Mouse (Mus musculus): ENCODE data around the gene Noxo1. TPM values are rescaled to one million over a fixed set of nuclear protein-coding genes. Genes with fewer than 3 reads are reported as not detected.

Noxo1 gene
- polyA plus RNA-seq, 1 experiment from 2014 or later, result 1.0 TPM

DNA sequence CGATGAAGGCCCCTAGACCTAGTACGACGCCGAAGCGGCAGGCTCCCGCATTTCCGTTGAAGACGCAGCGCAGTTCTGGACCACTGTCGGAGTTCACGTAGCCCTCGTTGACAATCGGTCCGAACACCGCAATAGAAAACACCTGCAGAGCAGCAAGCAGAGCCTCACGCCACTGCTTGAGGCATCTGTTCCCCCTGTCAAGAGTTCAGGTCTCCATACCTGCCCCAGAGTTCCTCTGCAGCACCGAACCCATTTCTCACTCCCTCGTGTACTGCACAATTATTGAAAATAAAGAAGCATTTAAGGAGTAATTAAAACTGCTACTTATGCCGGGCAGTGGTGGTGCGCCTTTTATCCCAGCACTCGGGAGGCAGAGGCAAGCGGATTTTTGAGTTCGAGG lies 8.4 kb upstream of the Noxo1 start:
- H3K27me3 ChIP-seq (ENCODE audit: low read depth, poor library complexity, severe bottlenecking), result peaks cover 67% of the 10 kb centered on the region
- DNase-seq (ENCODE audit: low spot score), result no peak
- 20% methylated on average over 23 of the region's 23 CpGs for WGBS
- H3K4me1 ChIP-seq, result peaks cover 31% of the 10 kb centered on the region
- no peaks in the 10 kb centered on the region for H3K9me3 ChIP-seq (replicated peaks)
- peak overlapping the region; percentile 44 for H3K4me3 ChIP-seq
- H3K27ac ChIP-seq (replicated peaks), result 0 out of 2 replicates have a peak overlapping the region, but pooled peaks have one; percentile 4
- H3K36me3 ChIP-seq, result peaks cover 8% of the 10 kb centered on the region

DNA sequence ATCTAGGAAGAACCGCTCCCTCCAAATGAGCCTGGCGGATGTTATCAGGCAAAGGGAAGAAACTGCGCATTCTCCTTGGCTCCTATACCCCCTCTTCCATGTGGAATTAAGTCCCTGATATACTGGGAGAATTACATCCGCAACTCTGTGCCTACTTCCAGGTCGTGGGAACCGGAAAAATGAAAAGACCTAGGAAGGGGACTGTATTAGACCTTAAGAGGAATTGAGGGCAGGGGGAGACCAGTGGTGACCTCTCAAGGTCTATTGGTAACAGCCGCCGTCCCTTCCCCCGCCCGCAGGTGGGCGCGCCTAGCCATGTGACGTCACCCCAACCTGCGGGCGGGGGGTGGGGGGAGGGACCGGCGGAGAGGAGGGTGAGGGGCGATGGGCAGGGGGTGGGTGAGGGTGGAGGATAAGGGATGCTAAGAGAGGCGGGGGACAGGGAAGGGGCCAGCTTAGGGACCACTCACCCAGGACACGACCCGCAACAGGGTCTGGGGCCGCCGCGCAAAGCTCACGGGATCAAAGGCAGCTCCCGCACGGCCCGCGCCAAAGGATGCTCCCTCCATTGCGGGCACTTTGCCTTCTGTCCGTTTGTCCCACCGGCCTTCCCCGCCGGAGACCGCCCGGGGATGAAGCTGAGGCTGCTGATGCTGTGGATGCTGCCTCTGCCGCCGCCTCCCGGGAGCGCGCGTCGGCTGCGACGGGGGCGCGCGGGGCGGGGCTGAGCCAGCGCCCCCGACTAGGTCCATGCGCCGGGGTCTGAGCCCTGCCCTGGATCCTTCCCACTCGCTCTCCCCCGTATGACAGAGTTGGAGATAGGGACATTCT lies 6.6 kb upstream of the Noxo1 start, which contains the start of gene Syngr3:
Gene Syngr3, minus strand, starts transcription at position 705 of the 831 bp plus-strand sequence.
- Histone ChIP-seq H3K27me3 (ENCODE audit: low read depth, poor library complexity, severe bottlenecking) (peaks cover 68% of the 10 kb centered on the region), H3K4me1 (peaks cover 36% of the 10 kb centered on the region), H3K4me3 (peak within 1 kb of the TSS; percentile 81), H3K9me3 (replicated peaks) (no peaks in the 10 kb centered on the region), H3K36me3 (peaks cover 23% of the 10 kb centered on the region), H3K27ac (replicated peaks) (peak within 1 kb of the TSS; percentile 80)
- under 1% methylated on average over 55 of the region's 55 CpGs for WGBS
- DNase-seq (ENCODE audit: low spot score), result peak; percentile 55

DNA sequence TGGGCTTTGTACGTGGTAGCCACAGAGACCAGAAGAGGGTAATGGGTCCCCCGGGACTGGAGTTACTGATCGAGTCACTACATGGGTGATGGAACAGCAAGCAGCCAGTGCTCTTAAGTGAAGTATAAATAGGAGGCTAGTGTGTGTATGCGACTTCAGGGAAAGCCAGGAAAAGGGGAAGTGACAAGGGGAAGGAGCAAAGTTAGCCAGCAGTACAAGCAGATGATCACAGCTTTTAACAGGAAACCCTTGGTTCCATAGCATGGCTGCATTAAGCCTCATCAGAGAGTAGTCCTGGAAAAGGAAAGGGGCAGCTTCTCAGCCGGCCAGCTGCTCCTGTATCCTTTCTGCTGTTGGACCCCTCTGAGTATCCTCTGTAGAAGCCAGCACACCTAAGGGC lies 3.6 kb upstream of the Noxo1 start:
- DNase-seq (ENCODE audit: low spot score), result no peak
- peaks cover 23% of the 10 kb centered on the region for H3K36me3 ChIP-seq
- H3K4me3 ChIP-seq, result no peak overlapping the region; the same call in 1 of the 2 replicates
- no peaks in the 10 kb centered on the region for H3K9me3 ChIP-seq (replicated peaks)
- peaks cover 50% of the 10 kb centered on the region for H3K27me3 ChIP-seq (ENCODE audit: low read depth, poor library complexity, severe bottlenecking)
- peaks cover 50% of the 10 kb centered on the region for H3K4me1 ChIP-seq
- 91% methylated on average over 5 of the region's 5 CpGs for WGBS
- no peak overlapping the region for H3K27ac ChIP-seq (replicated peaks)

DNA sequence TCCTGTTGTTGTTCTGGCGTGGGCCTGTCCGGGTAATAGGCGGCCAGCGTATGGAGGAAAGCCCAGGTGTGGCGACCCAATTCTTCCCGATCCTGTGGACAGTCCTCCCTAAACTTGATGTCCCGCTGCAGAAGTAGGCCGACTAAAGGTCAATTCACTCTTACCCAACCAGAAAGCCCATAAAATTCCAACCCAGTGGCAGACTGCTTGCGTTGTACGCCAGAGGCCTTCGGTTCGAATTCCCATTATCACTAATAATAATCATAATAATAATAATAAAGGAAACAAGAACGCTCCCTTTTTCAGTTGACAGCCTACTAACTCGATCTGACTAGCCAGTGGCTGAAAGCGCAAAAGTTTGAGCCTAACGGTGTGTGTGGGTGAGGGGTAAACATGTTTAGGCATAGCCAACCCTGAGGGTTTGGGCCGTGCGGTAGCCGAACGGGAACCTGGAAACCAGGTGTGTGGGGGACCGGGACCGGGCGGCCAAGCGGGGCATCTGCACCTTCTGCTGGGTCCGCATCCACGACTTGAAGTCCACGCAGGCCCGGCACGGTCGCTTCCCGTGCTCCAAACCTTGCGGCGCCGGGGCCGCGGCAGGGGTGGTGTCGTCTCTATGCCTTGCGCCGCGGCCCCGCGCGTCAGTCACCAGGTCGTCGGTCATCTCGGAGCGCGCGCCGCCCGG lies 566 bp upstream of the Noxo1 start:
- DNase-seq (ENCODE audit: low spot score), result no peak
- WGBS, result 8% methylated on average over 51 of the region's 51 CpGs
- Histone ChIP-seq H3K9me3 (replicated peaks) (no peaks in the 10 kb centered on the region), H3K27me3 (ENCODE audit: low read depth, poor library complexity, severe bottlenecking) (peaks cover 23% of the 10 kb centered on the region), H3K27ac (replicated peaks) (peak overlapping the region; percentile 92), H3K4me3 (peak overlapping the region; percentile 88), H3K36me3 (peaks cover 35% of the 10 kb centered on the region), H3K4me1 (peaks cover 31% of the 10 kb centered on the region)

DNA sequence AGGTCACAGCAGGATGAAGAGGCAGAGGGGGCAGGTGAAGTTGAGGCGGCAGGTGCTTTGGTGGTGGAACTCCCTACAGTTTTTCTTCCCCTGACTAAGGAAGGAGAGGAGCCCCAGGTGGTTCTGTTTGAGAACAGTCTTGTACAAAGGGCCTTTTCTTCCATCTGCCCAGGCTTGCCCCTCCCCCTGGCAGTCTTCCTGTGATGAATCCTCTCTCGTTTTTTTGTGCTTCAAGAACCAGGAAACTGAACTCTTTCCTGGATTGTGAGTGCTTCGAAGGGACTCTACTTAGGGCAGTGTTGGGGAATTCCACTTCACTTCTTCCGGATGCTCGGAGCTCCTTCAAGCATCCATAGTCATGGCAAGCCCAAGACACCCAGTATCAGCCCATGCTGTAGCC lies 2.0 kb downstream of the Noxo1 start:
- Histone ChIP-seq H3K27ac (replicated peaks) (no peak overlapping the region), H3K27me3 (ENCODE audit: low read depth, poor library complexity, severe bottlenecking) (peaks cover 3% of the 10 kb centered on the region; the same call in 1 of the 2 replicates), H3K4me1 (peaks cover 31% of the 10 kb centered on the region), H3K36me3 (peaks cover 48% of the 10 kb centered on the region), H3K9me3 (replicated peaks) (no peaks in the 10 kb centered on the region), H3K4me3 (no peak overlapping the region)
- DNase-seq (ENCODE audit: low spot score), result no peak
- 20% methylated on average over 5 of the region's 5 CpGs for WGBS

DNA sequence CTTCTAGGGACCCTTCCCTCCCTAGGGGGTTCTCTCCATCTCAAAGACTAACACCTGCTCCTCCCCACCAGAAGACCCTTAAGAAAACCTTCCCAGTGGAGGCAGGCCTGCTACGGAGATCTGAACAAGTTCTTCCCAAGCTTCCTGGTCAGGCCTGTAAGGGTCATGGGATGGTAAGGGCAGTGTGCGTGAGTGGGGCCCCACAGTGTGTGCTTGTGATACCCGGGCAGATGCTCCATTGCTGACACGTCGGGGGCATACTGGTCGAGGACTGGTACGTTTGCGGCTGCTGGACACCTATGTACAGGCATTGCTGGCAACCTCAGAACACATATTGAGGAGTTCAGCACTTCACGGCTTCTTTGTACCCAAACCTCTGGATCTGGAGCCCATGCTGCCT lies 2.7 kb downstream of the Noxo1 start:
- peaks cover 31% of the 10 kb centered on the region for H3K4me1 ChIP-seq
- no peak for DNase-seq (ENCODE audit: low spot score)
- no peak overlapping the region for H3K4me3 ChIP-seq
- H3K9me3 ChIP-seq (replicated peaks), result no peaks in the 10 kb centered on the region
- H3K36me3 ChIP-seq, result peaks cover 49% of the 10 kb centered on the region
- no peak overlapping the region for H3K27ac ChIP-seq (replicated peaks)
- WGBS, result 67% methylated on average over 9 of the region's 9 CpGs
- peaks cover 3% of the 10 kb centered on the region; the same call in 1 of the 2 replicates for H3K27me3 ChIP-seq (ENCODE audit: low read depth, poor library complexity, severe bottlenecking)

DNA sequence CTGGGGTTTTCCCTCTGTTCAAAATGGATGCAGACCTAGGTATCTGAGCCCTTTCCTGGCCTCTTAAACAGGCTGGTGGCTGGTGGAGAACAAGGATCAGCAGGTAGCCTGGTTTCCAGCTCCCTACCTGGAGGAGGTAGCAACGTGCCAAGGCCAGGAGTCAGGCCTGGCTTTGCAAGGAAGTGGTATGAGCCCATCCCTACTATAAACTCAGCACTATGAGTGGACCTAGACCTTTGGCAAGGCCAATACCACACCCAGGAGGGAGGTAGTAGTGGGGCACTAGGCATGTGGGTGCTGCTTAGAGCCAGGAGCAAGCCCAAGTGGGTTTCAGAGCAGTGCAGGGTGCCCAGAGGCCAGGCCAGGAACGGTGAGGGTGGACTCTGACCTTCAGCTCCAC lies 3.4 kb downstream of the Noxo1 start:
- Histone ChIP-seq H3K27ac (replicated peaks) (no peak overlapping the region), H3K4me3 (no peak overlapping the region), H3K4me1 (peaks cover 26% of the 10 kb centered on the region), H3K27me3 (ENCODE audit: low read depth, poor library complexity, severe bottlenecking) (peaks cover 3% of the 10 kb centered on the region; the same call in 1 of the 2 replicates), H3K36me3 (peaks cover 51% of the 10 kb centered on the region), H3K9me3 (replicated peaks) (no peaks in the 10 kb centered on the region)
- WGBS, result 86% methylated on average over 2 of the region's 2 CpGs
- DNase-seq (ENCODE audit: low spot score), result no peak

DNA sequence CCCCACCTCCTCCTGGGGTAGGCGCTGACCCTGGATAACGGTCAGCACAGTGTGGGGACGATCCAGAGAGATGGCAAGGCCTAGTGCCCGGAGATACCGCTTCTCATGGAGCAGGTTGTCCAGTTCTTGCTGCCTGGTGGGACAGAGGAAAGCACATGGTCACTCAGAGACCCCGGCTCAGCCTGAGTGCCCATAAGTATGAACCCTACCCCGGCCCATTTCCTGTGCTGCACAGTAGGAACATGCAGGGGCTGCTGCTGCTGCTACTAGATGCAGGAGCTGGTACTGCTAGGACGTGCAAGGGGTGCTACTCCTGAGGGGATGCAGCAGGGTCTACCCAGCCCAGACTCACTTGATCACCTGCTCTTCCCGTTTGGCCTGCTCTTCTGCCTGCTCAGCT lies 5.2 kb downstream of the Noxo1 start:
- no peaks in the 10 kb centered on the region for H3K9me3 ChIP-seq (replicated peaks)
- peaks cover 68% of the 10 kb centered on the region for H3K36me3 ChIP-seq
- no peak overlapping the region for H3K4me3 ChIP-seq
- WGBS, result 90% methylated on average over 9 of the region's 9 CpGs
- H3K27me3 ChIP-seq (ENCODE audit: low read depth, poor library complexity, severe bottlenecking), result peaks cover 3% of the 10 kb centered on the region; the same call in 1 of the 2 replicates
- no peak overlapping the region for H3K27ac ChIP-seq (replicated peaks)
- H3K4me1 ChIP-seq, result peaks cover 21% of the 10 kb centered on the region
- no peak for DNase-seq (ENCODE audit: low spot score)

DNA sequence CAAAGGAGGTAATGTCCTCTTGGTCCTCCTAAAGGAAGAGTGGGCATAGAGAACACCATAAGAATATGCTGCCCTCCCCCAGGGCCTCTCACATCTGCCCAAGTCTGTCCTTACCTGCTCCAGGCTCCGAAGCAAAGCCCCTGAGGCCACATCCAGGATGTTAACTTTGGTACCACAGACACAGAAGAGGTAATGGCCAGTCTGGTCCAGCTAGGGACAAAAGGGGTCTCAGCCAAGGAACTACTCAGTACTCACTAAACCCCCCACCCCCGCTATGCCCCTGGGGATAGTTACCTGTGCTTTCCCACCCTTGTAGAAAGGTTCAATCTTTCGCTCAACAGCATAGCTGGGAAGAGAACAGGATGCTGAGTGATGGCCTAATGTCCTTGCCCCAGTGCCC lies 9.8 kb downstream of the Noxo1 start:
- no peak overlapping the region for H3K27ac ChIP-seq (replicated peaks)
- no peaks in the 10 kb centered on the region for H3K27me3 ChIP-seq (ENCODE audit: low read depth, poor library complexity, severe bottlenecking)
- peaks cover 52% of the 10 kb centered on the region for H3K36me3 ChIP-seq
- peak overlapping the region; percentile 89 for H3K4me3 ChIP-seq
- H3K4me1 ChIP-seq, result peaks cover 22% of the 10 kb centered on the region
- WGBS, result 91% methylated on average over 3 of the region's 3 CpGs
- no peak for DNase-seq (ENCODE audit: low spot score)
- no peaks in the 10 kb centered on the region for H3K9me3 ChIP-seq (replicated peaks)

DNA sequence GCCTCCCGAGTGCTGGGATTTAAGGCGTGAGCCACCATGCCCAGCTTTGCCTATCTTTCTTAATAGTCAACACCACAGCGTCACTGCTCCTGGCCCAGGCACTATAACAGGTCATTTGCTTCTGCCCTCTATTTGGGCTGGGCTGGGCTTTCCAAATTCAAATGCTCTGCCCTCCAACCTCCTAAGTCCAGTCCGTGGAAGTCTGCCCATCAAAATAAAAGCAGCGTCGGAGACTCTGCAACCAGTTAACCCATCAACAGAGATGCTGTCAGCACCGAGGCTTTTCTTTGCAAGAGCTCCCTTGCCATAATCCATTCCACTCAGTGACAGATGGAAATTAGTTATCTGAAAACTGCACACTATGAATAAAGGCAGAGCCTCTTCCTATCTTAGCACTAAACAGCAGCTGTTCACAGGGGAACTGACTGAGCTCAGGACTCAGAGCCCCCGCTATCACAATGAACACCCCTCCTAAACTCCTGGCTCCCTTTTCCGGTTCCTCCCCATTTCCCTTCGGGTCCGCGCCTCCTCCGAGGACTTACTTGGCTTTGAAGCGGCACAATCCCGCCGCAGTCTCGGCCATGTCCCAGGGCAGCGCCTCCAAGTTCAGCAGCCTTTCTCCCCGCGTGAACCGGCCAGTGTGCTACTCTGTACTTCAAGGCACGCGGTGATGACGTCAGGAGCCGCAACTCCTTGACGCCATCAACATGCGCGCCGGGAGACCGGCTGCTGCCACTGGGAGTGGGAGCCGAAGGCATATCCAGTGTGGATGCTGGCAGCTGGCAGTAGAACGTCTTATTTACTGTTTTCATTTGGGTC lies 11.2 kb downstream of the Noxo1 start, which contains the start of gene Tbl3:
Gene Tbl3, minus strand, starts transcription at position 679 of the 819 bp plus-strand sequence.
- peaks cover 39% of the 10 kb centered on the region for H3K36me3 ChIP-seq

DNA sequence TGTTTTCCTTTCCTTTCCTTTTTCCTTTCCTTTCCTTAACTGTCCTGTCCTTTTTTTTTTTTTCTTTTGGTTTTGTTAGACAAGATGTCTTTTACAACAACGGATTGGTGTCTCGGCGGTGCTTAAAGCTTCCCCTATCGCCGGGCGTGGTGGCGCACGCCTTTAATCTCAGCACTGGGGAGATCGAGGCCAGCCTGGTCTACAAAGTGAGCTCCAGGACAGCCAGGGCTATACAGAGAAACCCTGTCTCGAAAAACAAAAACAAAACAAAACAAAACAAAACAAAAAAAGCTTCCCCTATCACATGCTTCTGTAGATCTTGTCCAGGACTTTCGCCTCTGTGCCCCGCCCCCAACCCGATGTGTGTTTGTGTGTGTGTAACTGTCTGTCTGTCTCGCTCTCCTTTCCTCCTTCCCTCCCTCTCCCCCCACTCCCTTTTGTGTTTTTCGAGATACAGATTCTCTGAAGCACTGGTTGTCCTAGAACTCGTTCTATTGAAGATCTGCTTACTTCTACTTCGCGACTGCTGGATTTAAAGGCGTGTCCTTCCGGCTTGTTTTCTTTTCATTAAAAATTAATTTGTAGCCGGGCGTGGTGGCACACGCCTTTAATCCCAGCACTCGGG lies 11.9 kb downstream of the Noxo1 start:
- Histone ChIP-seq H3K27ac (replicated peaks) (peak overlapping the region; percentile 87), H3K27me3 (ENCODE audit: low read depth, poor library complexity, severe bottlenecking) (no peaks in the 10 kb centered on the region), H3K4me1 (peaks cover 22% of the 10 kb centered on the region), H3K36me3 (peaks cover 31% of the 10 kb centered on the region), H3K4me3 (peak overlapping the region; percentile 89), H3K9me3 (replicated peaks) (no peaks in the 10 kb centered on the region)
- 7% methylated on average over 24 of the region's 24 CpGs for WGBS
- no peak for DNase-seq (ENCODE audit: low spot score)

More for the DNA sequence above, 11.2 kb downstream of the Noxo1 start, which contains the start of gene Tbl3:
- H3K4me3 ChIP-seq, result peak within 1 kb of the TSS; percentile 89
- no peaks in the 10 kb centered on the region for H3K9me3 ChIP-seq (replicated peaks)
- peaks cover 22% of the 10 kb centered on the region for H3K4me1 ChIP-seq
- DNase-seq (ENCODE audit: low spot score), result peak; percentile 94
- peak within 1 kb of the TSS; percentile 87 for H3K27ac ChIP-seq (replicated peaks)
- WGBS, result 4% methylated on average over 32 of the region's 32 CpGs
- no peaks in the 10 kb centered on the region for H3K27me3 ChIP-seq (ENCODE audit: low read depth, poor library complexity, severe bottlenecking)

DNA sequence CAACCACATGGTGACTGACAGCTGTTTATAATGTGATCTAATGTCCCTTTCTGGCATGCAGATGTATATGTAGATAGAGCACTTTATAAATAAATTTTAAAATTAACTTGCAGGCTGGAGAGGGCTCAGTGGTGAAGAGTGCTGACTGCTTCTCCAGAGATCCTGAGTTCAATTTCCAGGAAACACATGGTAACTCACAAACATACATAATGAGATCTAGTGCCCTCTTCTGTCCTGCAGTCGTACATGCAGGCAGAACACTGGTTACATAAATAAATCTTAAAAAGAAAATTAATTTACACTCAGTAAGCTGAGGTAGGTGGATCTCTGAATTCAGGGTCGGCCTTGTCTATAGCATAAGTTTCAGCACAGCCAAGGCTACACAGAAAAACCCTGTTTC lies 12.6 kb downstream of the Noxo1 start:
- Histone ChIP-seq H3K36me3 (peaks cover 25% of the 10 kb centered on the region), H3K4me1 (peaks cover 22% of the 10 kb centered on the region), H3K9me3 (replicated peaks) (no peaks in the 10 kb centered on the region), H3K27ac (replicated peaks) (no peak overlapping the region), H3K27me3 (ENCODE audit: low read depth, poor library complexity, severe bottlenecking) (no peaks in the 10 kb centered on the region), H3K4me3 (no peak overlapping the region)
- no peak for DNase-seq (ENCODE audit: low spot score)
- 43% methylated on average over 2 of the region's 2 CpGs for WGBS

Data from midbrain, embryonic 10.5 days (tissue).